Comparison of ENCODE assay signal across 16 mouse cellular contexts in the genomic region with DNA sequence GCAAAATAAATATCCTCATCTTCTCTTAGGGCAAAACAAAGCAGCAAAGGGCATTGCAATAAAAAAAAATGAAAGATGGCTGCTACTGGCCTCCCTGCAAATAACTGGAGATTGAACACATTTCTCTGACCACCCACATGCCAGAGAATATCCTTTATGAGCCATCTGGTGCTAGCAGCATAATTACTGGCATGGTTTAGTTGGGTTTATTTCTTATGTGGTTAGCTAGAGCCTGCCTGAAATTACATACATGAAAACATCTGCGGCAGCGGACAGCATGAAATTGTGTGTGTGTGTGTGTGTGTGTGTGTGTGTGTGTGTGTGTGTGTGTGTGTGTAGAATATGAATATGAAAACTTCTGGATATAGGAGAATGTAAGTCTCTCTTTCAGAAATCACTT.
DNase-seq lines count a peak whose midpoint lies in the region; ATAC-seq and TF ChIP-seq lines count a peak whose summit lies in the region.
"Had no signal": no experiment of that assay in that cellular context is flagged by ENCODE, and none has a peak within 500 bp of the region (broad histone marks: within the 10 kb centered on the region; RNA-seq: fewer than 3 reads in every experiment).

No protein-coding gene starts in this region.

- no peak overlapping the region for H3K4me3 ChIP-seq in hindbrain, embryonic 13.5 days
- H3K4me3 ChIP-seq in kidney, adult 2 months (ENCODE audit: insufficient read depth, low read depth, low read length): no peak overlapping the region
- H3K4me3 ChIP-seq: embryonic facial prominence, embryonic 13.5 days; heart, embryonic 15.5 days had no signal

- 44% methylated on average over 2 of the region's 2 CpGs for WGBS in hindbrain, embryonic 13.5 days
- WGBS in kidney, adult 2 months: 97% methylated on average over 2 of the region's 2 CpGs

- no peak overlapping the region for H3K9ac ChIP-seq in hindbrain, embryonic 13.5 days
- H3K9ac ChIP-seq: embryonic facial prominence, embryonic 13.5 days; heart, embryonic 15.5 days had no signal

- H3K4me1 ChIP-seq in hindbrain, embryonic 13.5 days (replicated peaks): 0 out of 2 replicates have a peak, but pooled peaks cover 3% of the 10 kb centered on the region
- H3K4me1 ChIP-seq in kidney, adult 2 months (ENCODE audit: control insufficient read depth, insufficient read depth, low read length): no peaks in the 10 kb centered on the region
- H3K4me1 ChIP-seq: heart, embryonic 15.5 days had no signal

- TF ChIP-seq CTCF in kidney, adult 2 months (conservative IDR thresholded peaks at IDR 0.05; ENCODE audit: insufficient read depth, insufficient read length, low read depth, low read length): no peak

- H3K27me3 ChIP-seq in hindbrain, embryonic 13.5 days: no peaks in the 10 kb centered on the region
- H3K27me3 ChIP-seq in kidney, adult 2 months (replicated peaks; ENCODE audit: control insufficient read depth, insufficient read depth, low read length): no peaks in the 10 kb centered on the region
- H3K27me3 ChIP-seq: embryonic facial prominence, embryonic 13.5 days; heart, embryonic 15.5 days had no signal

- intact Hi-C loops in left cerebral cortex, postnatal 4 days (cut with DNase I): no loop called here
- intact Hi-C loops in left cerebral cortex, postnatal 36 days (cut with DNase I): loop anchor here (10.0 kb wide), 2 partner anchors 482 to 952 kb away; a partner anchor contains a TSS

- no peaks in the 10 kb centered on the region for H3K9me3 ChIP-seq in hindbrain, embryonic 13.5 days
- H3K9me3 ChIP-seq: embryonic facial prominence, embryonic 13.5 days; heart, embryonic 15.5 days had no signal

- DNase-seq in cerebellum, postnatal 14 days: peak; percentile 13 to 27
- DNase-seq in cerebellum, postnatal 25 days: no peak
- DNase-seq in left cerebral cortex, adult 18-20 months (ENCODE audit: low spot score in 2 of 2): peak; percentile 23 to 48
- no peak for DNase-seq in left cerebral cortex, postnatal 4 days
- DNase-seq in left cerebral cortex, postnatal 36 days (ENCODE audit: low spot score in 2 of 2): peak; percentile 42 to 45
- DNase-seq in B cell, adult 2 months: no peak
- DNase-seq in kidney, adult 2 months: no peak
- DNase-seq: cerebellum, adult 2 months; gastrocnemius, postnatal 36 days; kidney, postnatal 36 days; lung, postnatal 10 days; thymus, postnatal 36 days had no signal

- ATAC-seq in hindbrain, embryonic 13.5 days (ENCODE audit: low FRiP score): no peak
- ATAC-seq: inflammation-experienced regulatory T-cells, adult 6 months had no signal

- TF ChIP-seq POLR2A in kidney, adult 2 months (IDR thresholded peaks at IDR 0.05; ENCODE audit: low read depth, low read length): no peak

- peak overlapping the region; percentile 36; the same call in 1 of the 2 replicates for H3K27ac ChIP-seq in hindbrain, embryonic 13.5 days
- H3K27ac ChIP-seq in kidney, adult 2 months (ENCODE audit: insufficient read depth, low read depth, low read length): no peak overlapping the region
- H3K27ac ChIP-seq: embryonic facial prominence, embryonic 13.5 days; heart, embryonic 15.5 days had no signal

- no peaks in the 10 kb centered on the region for H3K36me3 ChIP-seq in hindbrain, embryonic 13.5 days
- no peaks in the 10 kb centered on the region for H3K36me3 ChIP-seq in kidney, adult 2 months (ENCODE audit: control insufficient read depth, insufficient read depth, low read length)
- H3K36me3 ChIP-seq: embryonic facial prominence, embryonic 13.5 days; heart, embryonic 15.5 days had no signal

- H3K4me2 ChIP-seq in hindbrain, embryonic 13.5 days: no peak overlapping the region
- H3K4me2 ChIP-seq: embryonic facial prominence, embryonic 13.5 days; heart, embryonic 15.5 days had no signal

Comparison
In these comparisons a context has a peak if more than half of its experiments do, and no peak if none do; other contexts are left out.
1. DNase-seq: peak in cerebellum, postnatal 14 days (2 of 2), left cerebral cortex, adult 18-20 months (2 of 2) and left cerebral cortex, postnatal 36 days (2 of 2); none in cerebellum, postnatal 25 days (0 of 2), left cerebral cortex, postnatal 4 days (single experiment), B cell, adult 2 months (0 of 2) and kidney, adult 2 months (single experiment).